Mouse (Mus musculus) intestine, postnatal 0 days (tissue): ENCODE results near the gene Chmp2a. TPM values are rescaled to one million over a fixed set of nuclear protein-coding genes. Genes with fewer than 3 reads are reported as not detected.

ENCODE experiments used
- ATAC-seq: fragments of 200-750 bp; cut with Nextera tagmentation; 2 replicates; pipeline ENCODE4 v1.8.0; 2017; ENCODE audit warnings: mild to moderate bottlenecking, moderate TSS enrichment, moderate library complexity
- H3K27ac ChIP-seq: fragments of 300-500 bp; sonication (generic); 2 replicates; pipeline ENCODE4 v1.5.1; 2014; ENCODE audit warnings: mild to moderate bottlenecking, low read depth, low read length, moderate library complexity
- H3K27me3 ChIP-seq: fragments of 300-500 bp; sonication (generic); replicated peaks from 2 replicates; pipeline ENCODE4 v1.6.1; 2014; ENCODE audit warnings: low read length, mixed read lengths; ENCODE audit not compliant: control insufficient read depth, insufficient read depth
- H3K36me3 ChIP-seq: fragments of 300-500 bp; sonication (generic); 2 replicates; pipeline ENCODE4 v1.6.1; 2014; ENCODE audit warnings: mild to moderate bottlenecking, moderate library complexity; ENCODE audit not compliant: control insufficient read depth, insufficient read depth
- H3K4me1 ChIP-seq: fragments of 300-500 bp; sonication (generic); replicated peaks from 2 replicates; pipeline ENCODE4 v1.6.1; 2014; ENCODE audit warnings: antibody characterized with exemption, low read length, mixed read lengths; ENCODE audit not compliant: control insufficient read depth, insufficient read depth
- H3K4me2 ChIP-seq: fragments of 300-500 bp; sonication (generic); replicated peaks from 2 replicates; pipeline ENCODE4 v1.6.1; 2014; ENCODE audit warnings: low read depth, mild to moderate bottlenecking, moderate library complexity
- H3K4me3 ChIP-seq: fragments of 300-500 bp; sonication (generic); 2 replicates; pipeline ENCODE4 v1.5.1; 2014; ENCODE audit warnings: low read depth, low read length
- H3K9ac ChIP-seq: fragments of 300-500 bp; sonication (generic); 2 replicates; pipeline ENCODE4 v1.6.1; 2014; ENCODE audit warnings: mild to moderate bottlenecking, low read depth, low read length
- H3K9me3 ChIP-seq: fragments of 300-500 bp; sonication (generic); 2 replicates; pipeline ENCODE4 v1.6.1; 2016; ENCODE audit warnings: mixed run types; ENCODE audit not compliant: control insufficient read depth
- CTCF ChIP-seq: sonication (generic); IDR thresholded peaks from 2 replicates; pipeline ENCODE4 v1.5.1; 2016; ENCODE audit warnings: low read depth, mild to moderate bottlenecking, control low read depth, antibody characterized with exemption, moderate library complexity
- WGBS: fragments of 180-500 bp; shearing (Covaris S2); extraction: QIAGEN DNeasy Blood & Tissue Kit; methylation state at CpG from one replicate; pipeline ENCODE4 v1.1.7; 2014; 5-methylcytosine and 5-hydroxymethylcytosine counted together
- polyA plus RNA-seq: library from polyadenylated mRNA; unstranded; fragments of >200 nt; fragmentation: Nextera tagmentation; extraction: Ambion mirVana; gene quantifications from 2 replicates; pipeline ENCODE4 v1.2.1, GENCODE M21; 2015

Gene Chmp2a
- polyA plus RNA-seq, 1 experiment from 2014 or later: 329 TPM

DNA sequence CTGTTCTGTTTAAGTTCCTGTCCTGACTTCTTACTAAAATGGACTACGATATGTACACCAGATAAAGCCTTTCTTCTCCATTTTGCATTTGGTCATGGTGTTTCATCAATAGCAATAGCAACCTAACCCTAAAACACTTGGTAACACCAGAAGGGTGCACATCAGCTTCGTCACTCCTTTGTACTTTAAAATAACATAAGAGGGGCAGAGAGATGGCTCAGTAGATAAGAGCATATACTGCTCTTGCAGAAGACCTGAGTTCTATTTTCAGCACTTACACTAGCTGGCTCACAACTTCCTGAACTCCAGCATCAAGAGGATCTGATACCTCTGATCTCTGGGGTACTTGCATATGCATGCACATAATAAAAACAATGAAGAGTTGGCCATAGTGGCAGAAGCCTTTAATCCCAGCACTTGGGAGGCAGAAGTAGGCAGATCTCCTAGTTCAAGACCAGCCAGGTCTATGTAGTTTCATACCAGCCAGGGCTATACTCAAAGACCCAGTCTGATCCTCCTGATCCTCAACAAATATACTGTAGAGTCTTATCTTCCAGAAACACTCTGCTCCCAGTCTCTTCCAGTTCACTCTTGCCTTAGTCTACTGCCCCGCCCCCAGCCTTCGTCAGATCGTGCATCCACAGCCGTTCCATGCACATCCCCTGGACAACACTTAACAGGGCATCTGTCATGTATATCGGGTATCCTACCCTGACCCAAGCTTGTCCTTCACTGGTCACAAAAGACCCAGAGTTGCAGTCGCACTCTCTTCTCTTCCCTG lies 47.0 kb downstream of the Chmp2a start:
- H3K4me2 ChIP-seq: no peak overlapping the region
- H3K27me3 ChIP-seq: no peaks in the 10 kb centered on the region
- TF ChIP-seq CTCF: no peak
- H3K9me3 ChIP-seq: no peaks in the 10 kb centered on the region
- no peak overlapping the region for H3K27ac ChIP-seq
- no peak overlapping the region for H3K9ac ChIP-seq
- 77% methylated on average over 8 of the region's 8 CpGs for WGBS
- ATAC-seq: no peak
- no peak overlapping the region for H3K4me3 ChIP-seq
- H3K4me1 ChIP-seq: no peaks in the 10 kb centered on the region
- H3K36me3 ChIP-seq: no peaks in the 10 kb centered on the region

GRCm38 (mm10) chr7:12986906-12987305 lies 47.7 kb downstream of the Chmp2a start:
- Histone ChIP-seq H3K27me3 (no peaks in the 10 kb centered on the region), H3K4me2 (no peak overlapping the region), H3K9ac (no peak overlapping the region), H3K4me3 (no peak overlapping the region), H3K4me1 (no peaks in the 10 kb centered on the region), H3K9me3 (no peaks in the 10 kb centered on the region), H3K36me3 (no peaks in the 10 kb centered on the region), H3K27ac (no peak overlapping the region)
- TF ChIP-seq CTCF: no peak
- WGBS: 83% methylated on average over 8 of the region's 8 CpGs
- ATAC-seq: no peak

GRCm38 (mm10) chr7:12985724-12986123 lies 48.9 kb downstream of the Chmp2a start:
- no peaks in the 10 kb centered on the region for H3K36me3 ChIP-seq
- H3K27me3 ChIP-seq: no peaks in the 10 kb centered on the region
- H3K4me1 ChIP-seq: no peaks in the 10 kb centered on the region
- no peak overlapping the region for H3K9ac ChIP-seq
- no peak overlapping the region for H3K4me2 ChIP-seq
- WGBS: 75% methylated on average over 1 of the region's 1 CpGs
- H3K27ac ChIP-seq: no peak overlapping the region
- no peak for TF ChIP-seq CTCF
- no peak for ATAC-seq
- no peaks in the 10 kb centered on the region for H3K9me3 ChIP-seq
- H3K4me3 ChIP-seq: no peak overlapping the region

Other genes starting within 250 kb of the Chmp2a start
- gene Zscan18, start 231.2 kb downstream of the Chmp2a start, polyA plus RNA-seq: 0.77 and 1.1 TPM in 2 replicates
- gene Zfp329, start 215.9 kb downstream of the Chmp2a start, polyA plus RNA-seq: 4.3 and 5.8 TPM in 2 replicates
- gene Zfp110, start 200.0 kb downstream of the Chmp2a start, polyA plus RNA-seq: 12.5 and 15.6 TPM in 2 replicates
- 0.97 and 1.2 TPM in 2 replicates for gene Zfp128, start 153.6 kb downstream of the Chmp2a start, polyA plus RNA-seq
- 4.0 and 4.4 TPM in 2 replicates for gene Zscan22, start 137.0 kb downstream of the Chmp2a start, polyA plus RNA-seq
- 555 and 561 TPM in 2 replicates for gene Rps5, start 112.5 kb downstream of the Chmp2a start, polyA plus RNA-seq
- gene Rnf225, start 107.4 kb downstream of the Chmp2a start, polyA plus RNA-seq: 0.05 and 0.09 TPM in 2 replicates
- 4.0 and 4.1 TPM in 2 replicates for gene Zfp324, start 69.0 kb downstream of the Chmp2a start, polyA plus RNA-seq
- 2.5 and 2.6 TPM in 2 replicates for gene Zfp446, start 57.0 kb downstream of the Chmp2a start, polyA plus RNA-seq
- gene Slc27a5, start 36.6 kb downstream of the Chmp2a start, polyA plus RNA-seq: 0.18 and 0.22 TPM in 2 replicates
- 82.8 and 85.3 TPM in 2 replicates for gene Trim28, start 35.7 kb downstream of the Chmp2a start, polyA plus RNA-seq
- gene Zbtb45, start 24.8 kb downstream of the Chmp2a start, polyA plus RNA-seq: 11.2 and 11.6 TPM in 2 replicates
- gene Ube2m, start 3.5 kb upstream of the Chmp2a start, polyA plus RNA-seq: 96.8 and 107 TPM in 2 replicates
- 0.83 and 1.1 TPM in 2 replicates for gene Mzf1, start 20.0 kb upstream of the Chmp2a start, polyA plus RNA-seq
- gene Vmn1r85, start 60.4 kb upstream of the Chmp2a start, polyA plus RNA-seq: not detected in 2 replicates
- not detected in 2 replicates for gene Vmn1r86, start 85.1 kb upstream of the Chmp2a start, polyA plus RNA-seq
- not detected in 2 replicates for gene Vmn1r87, start 105.3 kb upstream of the Chmp2a start, polyA plus RNA-seq
- not detected in 2 replicates for gene Vmn1r88, start 124.8 kb upstream of the Chmp2a start, polyA plus RNA-seq
- gene Vmn1r89, start 178.2 kb upstream of the Chmp2a start, polyA plus RNA-seq: not detected in 2 replicates
- 30.0 and 34.4 TPM in 2 replicates for gene Lig1, start 242.5 kb upstream of the Chmp2a start, polyA plus RNA-seq
- 1.6 and 1.9 TPM in 2 replicates for gene Zswim9, start 243.9 kb upstream of the Chmp2a start, polyA plus RNA-seq